Mouse (Mus musculus) heart, postnatal 4 days (tissue): Measurements from ENCODE around the gene Gramd1b. TPM values are rescaled to one million over a fixed set of nuclear protein-coding genes. Genes with fewer than 3 reads are reported as not detected.
A peak's percentile ranks its signal among the peaks of the same experiment; 100 is the strongest.
"Not testable (repeated sequence)": the region's sequence is repeated elsewhere in the genome, so short reads cannot be mapped to it uniquely, and the experiment has no call there.

Experiments
- DNase-seq: peaks from one replicate; pipeline ENCODE4 v3.0.0; 2021
- total RNA-seq, 2 experiments: library from RNA; stranded (reverse); gene quantifications; 2 replicates each; pipeline ENCODE4 v1.2.3; 2021

Gramd1b gene
- total RNA-seq, 2 experiments from 2014 or later = 11.7 to 12.9 TPM

- no peak for DNase-seq
Observed at GRCm38 (mm10) chr9:40511970-40512369, 19.2 kb downstream of the Gramd1b start.

GRCm38 (mm10) chr9:40509479-40509878 lies 21.7 kb downstream of the Gramd1b start:
- DNase-seq = no peak

- no peak for DNase-seq
Observed at GRCm38 (mm10) chr9:40506576-40506975, 24.6 kb downstream of the Gramd1b start.

GRCm38 (mm10) chr9:40505471-40506312 lies 25.5 kb downstream of the Gramd1b start:
- no peak for DNase-seq

GRCm38 (mm10) chr9:40504886-40505285 lies 26.3 kb downstream of the Gramd1b start:
- no peak for DNase-seq

GRCm38 (mm10) chr9:40500691-40501090 lies 30.5 kb downstream of the Gramd1b start:
- DNase-seq = no peak

- DNase-seq = not testable (repeated sequence)
Observed at GRCm38 (mm10) chr9:40482351-40483084, 48.7 kb downstream of the Gramd1b start.

- no peak for DNase-seq
Observed at GRCm38 (mm10) chr9:40481271-40481670, 49.9 kb downstream of the Gramd1b start.

GRCm38 (mm10) chr9:40479333-40479732 lies 51.9 kb downstream of the Gramd1b start:
- peak; percentile 72 for DNase-seq

- no peak for DNase-seq
Observed at GRCm38 (mm10) chr9:40478146-40478900, 52.9 kb downstream of the Gramd1b start.

- DNase-seq = no peak
Observed at GRCm38 (mm10) chr9:40477611-40478010, 53.6 kb downstream of the Gramd1b start.

GRCm38 (mm10) chr9:40476098-40476497 lies 55.1 kb downstream of the Gramd1b start:
- DNase-seq = no peak

GRCm38 (mm10) chr9:40472961-40473510 lies 58.1 kb downstream of the Gramd1b start:
- DNase-seq = no peak

GRCm38 (mm10) chr9:40469403-40470137 lies 61.6 kb downstream of the Gramd1b start:
- no peak for DNase-seq

- DNase-seq = no peak
Observed at GRCm38 (mm10) chr9:40466782-40467181, 64.4 kb downstream of the Gramd1b start.

- no peak for DNase-seq
Observed at GRCm38 (mm10) chr9:40465596-40465995, 65.6 kb downstream of the Gramd1b start.

- DNase-seq = no peak
Observed at GRCm38 (mm10) chr9:40462401-40462800, 68.8 kb downstream of the Gramd1b start.

GRCm38 (mm10) chr9:40460781-40461180 lies 70.4 kb downstream of the Gramd1b start:
- DNase-seq = peak; percentile 31

- no peak for DNase-seq
Observed at GRCm38 (mm10) chr9:40459304-40460280, 71.6 kb downstream of the Gramd1b start.

GRCm38 (mm10) chr9:40458559-40459303 lies 72.5 kb downstream of the Gramd1b start:
- no peak for DNase-seq
